Mouse (Mus musculus): ENCODE measurements at regions not wholly inside any gene's neighbourhood (a gene's known extent, or its start where the extent isn't known, plus 50 kb on each side); places are given as distances from the start of the nearest gene placed in this dataset.

DNA sequence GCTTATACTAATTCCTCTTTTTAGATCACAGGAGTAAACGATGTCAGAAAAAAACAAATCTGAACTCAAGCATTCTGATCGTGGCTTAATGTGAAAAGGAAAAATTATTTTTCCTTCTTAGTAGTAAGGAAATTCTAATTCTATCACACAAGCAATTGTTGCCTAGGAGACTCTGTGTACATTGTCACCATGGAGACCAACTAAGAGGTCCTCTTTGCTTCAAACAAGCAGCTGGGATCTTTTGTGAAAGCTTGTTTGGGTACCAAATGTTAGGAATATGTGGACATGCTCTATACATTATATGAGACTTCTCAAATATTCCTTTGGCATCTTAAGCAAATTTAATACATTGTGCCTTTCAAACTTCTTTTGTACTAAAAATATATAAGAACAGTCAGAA lies 345.9 kb upstream of the Atp10a start:
- Histone ChIP-seq H3K36me3 (ENCODE audit: insufficient read depth, low read length) (no peaks in the 10 kb centered on the region), H3K27ac (no peak overlapping the region), H3K4me1 (ENCODE audit: insufficient read depth, low read length) (no peaks in the 10 kb centered on the region), H3K4me3 (ENCODE audit: low read length) (no peak overlapping the region), H3K4me2 (ENCODE audit: low read depth, low read length) (no peak overlapping the region), H3K9me3 (ENCODE audit: low read length) (no peaks in the 10 kb centered on the region), H3K9ac (replicated peaks; ENCODE audit: low read length) (no peak overlapping the region), H3K27me3 (ENCODE audit: insufficient read depth, low read length) (no peaks in the 10 kb centered on the region)
- WGBS = 54% methylated on average over 2 of the region's 2 CpGs
- TF ChIP-seq CTCF (IDR thresholded peaks at IDR 0.05; ENCODE audit: low read depth) = no peak
- peak; percentile 46 for DNase-seq (ENCODE audit: low spot score)
- ATAC-seq = no peak

- 42% methylated on average over 1 of the region's 1 CpGs for WGBS
- Histone ChIP-seq H3K27ac (no peak overlapping the region), H3K36me3 (ENCODE audit: insufficient read depth, low read length) (no peaks in the 10 kb centered on the region), H3K9me3 (ENCODE audit: low read length) (no peaks in the 10 kb centered on the region), H3K27me3 (ENCODE audit: insufficient read depth, low read length) (no peaks in the 10 kb centered on the region), H3K4me2 (ENCODE audit: low read depth, low read length) (no peak overlapping the region), H3K4me1 (ENCODE audit: insufficient read depth, low read length) (no peaks in the 10 kb centered on the region), H3K9ac (replicated peaks; ENCODE audit: low read length) (no peak overlapping the region), H3K4me3 (ENCODE audit: low read length) (no peak overlapping the region)
- ATAC-seq (no peak), DNase-seq (ENCODE audit: low spot score) (no peak)
- TF ChIP-seq CTCF (IDR thresholded peaks at IDR 0.05; ENCODE audit: low read depth) = no peak
Observed at GRCm38 (mm10) chr7:58322381-58322780, 333.6 kb upstream of the Atp10a start.

DNA sequence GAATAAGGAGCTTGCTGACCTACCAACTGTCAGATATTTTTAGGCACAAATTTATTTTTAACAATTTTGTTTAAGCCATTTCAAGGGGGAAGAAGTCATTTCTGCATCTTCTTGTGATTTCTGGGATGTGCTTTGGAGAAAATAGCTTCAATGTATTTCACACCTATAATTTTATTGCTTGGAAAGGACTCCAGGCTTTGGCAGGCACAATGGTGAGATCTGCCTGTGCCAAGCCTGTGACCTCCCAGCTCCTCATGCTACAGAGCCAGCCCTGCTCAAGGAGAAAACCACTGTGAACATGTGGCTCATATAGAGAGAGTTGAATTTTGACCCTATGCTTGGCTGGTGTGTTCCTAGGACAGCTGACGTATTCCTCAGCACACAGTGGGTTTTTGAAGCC lies 288.6 kb upstream of the Atp10a start:
- Histone ChIP-seq H3K27me3 (ENCODE audit: insufficient read depth, low read length) (no peaks in the 10 kb centered on the region), H3K4me1 (ENCODE audit: insufficient read depth, low read length) (no peaks in the 10 kb centered on the region), H3K36me3 (ENCODE audit: insufficient read depth, low read length) (no peaks in the 10 kb centered on the region), H3K9ac (replicated peaks; ENCODE audit: low read length) (no peak overlapping the region), H3K27ac (no peak overlapping the region), H3K4me3 (ENCODE audit: low read length) (no peak overlapping the region), H3K9me3 (ENCODE audit: low read length) (no peaks in the 10 kb centered on the region), H3K4me2 (ENCODE audit: low read depth, low read length) (no peak overlapping the region)
- no peak for ATAC-seq
- TF ChIP-seq CTCF (IDR thresholded peaks at IDR 0.05; ENCODE audit: low read depth) = no peak
- 59% methylated on average over 1 of the region's 1 CpGs for WGBS
- DNase-seq (ENCODE audit: low spot score) = no peak

DNA sequence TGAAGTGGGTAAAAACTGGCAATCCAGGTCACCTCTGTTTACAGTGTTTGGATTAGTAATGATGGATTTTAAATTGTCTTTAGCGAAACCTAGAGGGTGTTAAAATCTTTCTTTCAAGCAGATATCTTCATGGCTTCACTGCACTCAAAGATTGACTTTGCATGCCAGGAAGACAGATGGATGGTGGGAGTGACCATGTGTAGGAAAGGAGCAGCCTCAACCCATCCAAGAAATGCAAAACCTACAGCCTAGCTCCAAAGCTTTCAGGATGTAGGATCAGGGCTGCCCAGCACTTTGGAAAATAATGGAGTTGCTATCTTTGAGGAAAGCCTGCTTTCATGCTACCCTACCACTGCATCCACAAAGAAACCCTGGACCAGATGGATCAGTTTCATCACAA lies 272.6 kb upstream of the Atp10a start:
- Histone ChIP-seq H3K4me2 (ENCODE audit: low read depth, low read length) (no peak overlapping the region), H3K36me3 (ENCODE audit: insufficient read depth, low read length) (no peaks in the 10 kb centered on the region), H3K9ac (replicated peaks; ENCODE audit: low read length) (no peak overlapping the region), H3K4me1 (ENCODE audit: insufficient read depth, low read length) (no peaks in the 10 kb centered on the region), H3K9me3 (ENCODE audit: low read length) (no peaks in the 10 kb centered on the region), H3K4me3 (ENCODE audit: low read length) (no peak overlapping the region), H3K27me3 (ENCODE audit: insufficient read depth, low read length) (no peaks in the 10 kb centered on the region), H3K27ac (no peak overlapping the region)
- no peak for DNase-seq (ENCODE audit: low spot score)
- no peak for ATAC-seq
- 86% methylated on average over 1 of the region's 1 CpGs for WGBS
- no peak for TF ChIP-seq CTCF (IDR thresholded peaks at IDR 0.05; ENCODE audit: low read depth)

DNA sequence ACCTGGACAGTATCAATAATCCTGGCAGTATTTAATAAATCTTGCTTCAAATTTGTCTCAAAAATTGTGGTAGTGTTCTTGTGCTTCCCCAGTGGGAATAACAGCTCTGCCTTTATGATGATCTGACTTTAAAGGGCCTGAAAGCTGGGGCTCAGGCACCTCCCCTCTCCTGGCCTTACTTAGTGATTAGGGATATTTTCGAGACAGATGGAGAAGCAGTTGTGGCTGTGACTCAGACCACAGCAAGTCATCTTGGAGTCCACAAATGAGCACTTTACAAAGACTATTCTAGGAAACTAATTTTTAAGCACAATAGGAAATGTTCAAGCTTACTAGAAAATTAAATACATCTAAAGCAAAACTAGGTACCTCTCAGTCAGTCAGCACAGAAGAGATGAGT lies 267.6 kb upstream of the Atp10a start:
- WGBS = 72% methylated on average over 1 of the region's 1 CpGs
- no peak for TF ChIP-seq CTCF (IDR thresholded peaks at IDR 0.05; ENCODE audit: low read depth)
- H3K9ac ChIP-seq (replicated peaks; ENCODE audit: low read length) = no peak overlapping the region

GRCm38 (mm10) chr7:58392391-58393115 lies 263.4 kb upstream of the Atp10a start:
- no peak for TF ChIP-seq CTCF (IDR thresholded peaks at IDR 0.05; ENCODE audit: low read depth)
- Histone ChIP-seq H3K27ac (no peak overlapping the region), H3K9me3 (ENCODE audit: low read length) (no peaks in the 10 kb centered on the region), H3K4me3 (ENCODE audit: low read length) (no peak overlapping the region), H3K27me3 (ENCODE audit: insufficient read depth, low read length) (no peaks in the 10 kb centered on the region), H3K4me1 (ENCODE audit: insufficient read depth, low read length) (no peaks in the 10 kb centered on the region), H3K9ac (replicated peaks; ENCODE audit: low read length) (no peak overlapping the region), H3K36me3 (ENCODE audit: insufficient read depth, low read length) (no peaks in the 10 kb centered on the region), H3K4me2 (ENCODE audit: low read depth, low read length) (no peak overlapping the region)
- ATAC-seq (no peak), DNase-seq (ENCODE audit: low spot score) (no peak)
- 85% methylated on average over 4 of the region's 4 CpGs for WGBS

More for the DNA sequence above, 267.6 kb upstream of the Atp10a start:
- ATAC-seq (no peak), DNase-seq (ENCODE audit: low spot score) (no peak)
- Histone ChIP-seq H3K9me3 (ENCODE audit: low read length) (no peaks in the 10 kb centered on the region), H3K27ac (no peak overlapping the region), H3K4me3 (ENCODE audit: low read length) (no peak overlapping the region), H3K36me3 (ENCODE audit: insufficient read depth, low read length) (no peaks in the 10 kb centered on the region), H3K4me2 (ENCODE audit: low read depth, low read length) (no peak overlapping the region), H3K27me3 (ENCODE audit: insufficient read depth, low read length) (no peaks in the 10 kb centered on the region), H3K4me1 (ENCODE audit: insufficient read depth, low read length) (no peaks in the 10 kb centered on the region)

- TF ChIP-seq CTCF (IDR thresholded peaks at IDR 0.05; ENCODE audit: low read depth) = no peak
- Histone ChIP-seq H3K9ac (replicated peaks; ENCODE audit: low read length) (peak overlapping the region; percentile 61), H3K9me3 (ENCODE audit: low read length) (no peaks in the 10 kb centered on the region), H3K36me3 (ENCODE audit: insufficient read depth, low read length) (no peaks in the 10 kb centered on the region), H3K4me3 (ENCODE audit: low read length) (peak overlapping the region; percentile 44), H3K4me1 (ENCODE audit: insufficient read depth, low read length) (peaks cover 3% of the 10 kb centered on the region; the same call in 1 of the 2 replicates), H3K27ac (peak overlapping the region; percentile 97), H3K27me3 (ENCODE audit: insufficient read depth, low read length) (no peaks in the 10 kb centered on the region), H3K4me2 (ENCODE audit: low read depth, low read length) (peak overlapping the region; percentile 60)
- DNase-seq (ENCODE audit: low spot score) (peak; percentile 48), ATAC-seq (no peak)
- 3% methylated on average over 6 of the region's 6 CpGs for WGBS
Observed at GRCm38 (mm10) chr7:58397992-58398391, 258.0 kb upstream of the Atp10a start.
